Mouse (Mus musculus) ovary, postnatal 10 days (tissue): Measurements from ENCODE around the gene Lama2.
"Not testable (repeated sequence)": the region's sequence is repeated elsewhere in the genome, so short reads cannot be mapped to it uniquely, and the experiment has no call there.

Experiments used
- DNase-seq: peaks from one replicate; pipeline ENCODE4 v3.0.0; 2022; ENCODE audit warnings: low spot score

Lama2 gene

DNA sequence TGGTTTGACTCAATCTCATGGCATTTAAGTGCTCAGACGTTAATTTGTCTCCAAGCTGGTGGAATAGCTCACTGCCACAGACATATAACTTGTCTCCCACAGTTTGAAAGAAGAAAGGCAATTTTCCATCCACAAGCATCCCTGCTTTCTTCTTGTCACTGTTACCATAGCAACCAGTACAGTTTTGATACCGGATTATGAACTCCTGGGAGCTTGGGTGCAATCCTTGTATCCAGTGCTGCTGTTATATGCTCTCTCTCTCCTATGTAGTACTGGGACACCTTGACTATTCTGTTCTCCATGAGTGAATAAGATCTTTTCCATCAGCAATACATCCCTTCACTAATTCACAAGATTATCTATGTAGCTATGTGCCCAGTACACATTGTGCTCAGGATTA is 612.2 kb downstream of the Lama2 start:
- DNase-seq: no peak

DNA sequence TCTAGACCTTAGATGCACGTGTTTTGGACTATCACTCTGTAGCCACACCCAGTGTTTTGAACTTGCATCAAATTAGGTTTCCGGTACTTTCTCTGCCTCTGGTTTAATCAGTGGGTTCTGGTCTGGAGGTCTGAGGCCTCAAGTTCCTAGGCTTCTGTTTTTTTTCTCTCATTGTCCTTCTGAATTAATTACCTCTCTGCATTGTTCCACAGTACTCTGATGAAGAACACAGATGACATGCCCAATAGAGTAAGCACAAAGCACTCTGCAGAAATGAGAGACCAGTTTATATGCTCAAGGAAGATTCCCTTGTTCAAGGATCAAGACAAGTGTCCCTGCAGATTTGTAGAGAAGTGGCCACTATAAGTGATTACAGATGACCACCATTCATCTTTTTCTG is 613.8 kb downstream of the Lama2 start:
- DNase-seq: no peak

DNA sequence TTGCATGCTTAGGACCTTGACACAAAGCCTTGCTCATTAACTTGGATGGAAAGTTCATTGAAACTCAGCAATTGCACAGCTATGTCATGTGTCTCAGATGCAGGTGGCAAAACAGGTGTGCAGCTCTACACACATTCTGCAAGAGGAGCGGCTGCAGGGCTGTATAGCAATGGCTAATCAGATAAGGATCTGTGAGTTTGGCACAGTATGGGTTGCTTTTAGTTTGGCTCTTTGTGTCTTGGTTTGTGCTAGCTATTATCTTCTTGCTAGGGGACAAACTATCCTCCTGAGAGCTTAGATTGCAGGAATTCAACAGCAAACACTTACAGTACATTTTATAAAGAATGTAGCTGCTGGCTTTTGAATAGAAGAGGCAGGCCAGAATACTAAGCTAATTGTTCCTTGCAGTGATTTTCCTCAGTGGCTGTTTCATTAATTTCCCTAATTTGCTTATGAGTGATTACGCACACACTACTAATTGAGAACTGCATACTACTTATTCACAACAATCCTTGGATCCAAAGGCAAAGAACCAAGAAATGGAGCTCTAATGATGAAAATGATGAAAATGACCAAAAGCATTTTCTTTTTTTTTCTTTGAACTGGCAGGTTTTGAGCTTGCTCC is 617.9 kb downstream of the Lama2 start:
- no peak for DNase-seq

DNA sequence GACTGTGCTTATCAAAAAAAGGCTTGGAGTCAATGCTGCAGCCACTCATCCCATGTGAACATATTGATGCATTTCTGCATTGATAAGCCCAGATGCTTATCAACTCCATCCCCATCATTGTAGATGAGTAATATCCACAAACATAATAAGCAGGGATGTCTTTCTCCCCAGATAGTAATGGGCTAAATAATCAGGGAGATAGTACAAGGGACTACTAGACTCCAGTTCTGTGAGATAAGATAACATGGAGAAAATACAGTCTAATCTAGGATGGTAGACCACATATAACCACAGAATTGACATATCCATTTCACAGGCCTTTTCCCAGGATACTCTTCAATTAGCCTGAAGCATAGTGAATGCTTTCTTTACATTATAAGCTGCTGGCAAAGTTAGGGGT is 622.9 kb downstream of the Lama2 start:
- DNase-seq: no peak

DNA sequence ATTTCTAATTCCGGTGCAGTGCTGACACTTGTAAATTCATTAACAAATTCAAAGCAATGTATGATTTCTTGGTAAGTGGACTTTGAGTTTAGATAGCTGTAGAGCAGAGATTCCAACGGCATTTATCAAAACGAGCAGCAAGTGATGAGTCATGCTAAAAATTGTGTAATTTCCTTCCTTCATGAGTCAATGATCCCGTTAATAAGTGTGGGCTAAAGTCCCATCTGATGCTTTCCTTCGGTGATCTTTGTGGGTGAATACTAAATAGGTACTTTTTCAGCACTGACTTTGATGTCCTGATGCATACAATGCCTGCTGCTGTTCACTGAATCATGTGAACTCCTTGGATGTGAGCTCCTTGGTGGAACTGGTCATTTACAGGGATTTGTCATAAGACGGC is 623.6 kb downstream of the Lama2 start:
- no peak for DNase-seq

DNA sequence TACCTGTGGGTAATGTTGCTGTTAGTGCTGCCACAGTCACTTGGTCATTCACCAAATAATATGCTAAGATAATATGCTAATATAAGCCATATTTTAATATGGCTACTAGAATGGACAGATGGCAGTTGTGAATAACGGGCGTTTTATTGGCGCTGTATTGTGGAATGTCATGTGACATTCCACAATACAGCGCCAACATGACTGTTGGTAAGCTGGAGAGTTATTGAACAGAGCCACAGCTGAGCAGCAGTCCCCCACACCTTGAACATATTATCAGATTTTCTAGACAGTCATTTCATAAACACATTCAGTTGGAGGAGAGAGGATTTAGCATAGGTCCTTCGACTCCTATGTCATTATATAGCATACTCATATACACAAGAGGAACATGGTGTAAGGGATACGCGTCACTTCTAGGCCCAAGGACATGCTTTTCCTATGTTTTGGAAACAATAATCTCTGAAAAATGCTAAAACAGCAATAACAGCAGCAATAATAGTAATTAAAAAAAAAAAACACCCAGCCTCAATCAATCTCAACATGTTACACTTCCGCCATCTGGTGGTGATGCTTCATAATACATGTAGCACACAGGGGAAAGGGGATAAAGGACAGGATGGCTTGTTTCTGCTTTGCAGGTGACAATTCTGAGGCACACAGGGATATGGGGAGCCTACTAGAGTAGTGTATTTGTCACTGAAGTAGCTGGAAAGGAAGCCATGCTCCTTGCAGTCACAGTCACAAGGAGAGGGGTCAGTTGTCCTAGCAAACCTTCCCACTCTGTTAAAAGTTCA is 624.2 kb downstream of the Lama2 start:
- peak; percentile 7 for DNase-seq

DNA sequence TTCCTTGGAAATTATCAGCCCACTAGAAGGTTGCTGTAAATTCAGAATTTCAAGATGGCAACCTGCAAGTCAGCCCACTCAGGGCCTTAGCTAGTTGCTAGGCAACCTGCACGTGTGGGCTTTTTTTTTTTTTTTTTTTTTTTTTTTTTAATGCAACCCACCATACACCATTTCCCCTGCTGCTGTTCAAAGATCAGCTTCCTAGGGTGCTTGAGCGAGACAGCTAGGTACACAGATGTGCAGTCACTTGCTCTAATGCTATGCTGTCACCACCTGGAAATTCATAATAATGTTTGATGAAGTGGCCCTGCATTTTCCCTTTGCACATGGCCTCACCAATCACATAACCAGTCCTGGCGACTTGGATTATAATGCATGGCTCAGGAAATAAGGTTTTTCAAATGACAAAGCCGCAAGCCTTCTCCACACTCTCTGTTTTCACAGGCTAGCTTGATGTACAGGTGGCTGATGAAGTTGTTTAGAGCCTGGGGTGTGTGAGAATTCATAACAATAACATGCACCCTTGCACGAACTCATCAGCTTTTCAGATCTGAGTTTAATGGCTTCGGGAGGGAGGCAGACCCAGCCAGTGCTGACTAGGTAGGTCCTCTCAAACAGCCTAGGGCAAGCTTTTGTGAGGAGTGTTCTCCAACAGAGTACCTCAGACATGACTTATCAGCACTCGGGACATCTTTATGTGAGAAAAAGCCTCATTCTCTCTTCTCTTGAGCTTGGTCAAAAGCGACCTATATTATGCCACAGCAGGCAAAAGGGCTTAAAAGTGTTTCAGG is 625.4 kb downstream of the Lama2 start:
- no peak for DNase-seq

DNA sequence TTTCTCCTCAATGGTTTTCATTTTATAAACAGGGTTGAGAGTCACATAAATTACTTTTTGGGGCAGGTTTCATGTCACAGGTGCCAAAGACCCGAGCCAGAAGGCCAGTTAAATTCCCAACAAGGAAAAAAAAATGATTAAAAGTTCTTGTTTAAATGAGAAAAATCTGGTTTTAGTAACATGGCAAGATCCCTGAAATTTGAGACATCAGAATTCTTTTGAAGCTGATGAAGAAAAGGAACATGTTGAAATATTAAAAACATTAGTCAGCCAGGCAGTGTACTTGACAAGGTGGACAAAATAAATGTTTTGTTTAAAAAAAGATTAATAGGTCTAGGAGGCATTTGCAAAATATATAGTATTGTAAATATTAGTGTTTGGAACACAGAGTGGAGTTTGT is 634.1 kb downstream of the Lama2 start:
- no peak for DNase-seq

DNA sequence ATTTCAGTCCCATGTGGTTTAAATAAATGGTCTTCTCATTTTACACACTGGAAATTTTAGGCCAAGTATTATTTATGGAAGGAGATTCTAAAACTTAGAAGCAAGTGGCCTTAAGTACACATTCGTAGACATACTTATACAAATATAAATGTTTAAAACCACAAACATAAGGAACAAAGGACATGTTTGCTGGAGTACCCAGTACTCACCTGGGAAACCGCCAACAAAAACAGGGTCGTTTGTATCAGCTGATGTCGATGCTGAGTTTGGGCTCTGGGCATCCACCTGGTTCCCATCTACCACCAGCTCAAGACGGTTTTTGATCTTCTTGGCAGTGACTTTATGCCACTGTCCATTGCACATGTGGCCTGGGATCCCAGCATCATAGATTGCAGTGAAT is 635.5 kb downstream of the Lama2 start:
- DNase-seq: not testable (repeated sequence)

DNA sequence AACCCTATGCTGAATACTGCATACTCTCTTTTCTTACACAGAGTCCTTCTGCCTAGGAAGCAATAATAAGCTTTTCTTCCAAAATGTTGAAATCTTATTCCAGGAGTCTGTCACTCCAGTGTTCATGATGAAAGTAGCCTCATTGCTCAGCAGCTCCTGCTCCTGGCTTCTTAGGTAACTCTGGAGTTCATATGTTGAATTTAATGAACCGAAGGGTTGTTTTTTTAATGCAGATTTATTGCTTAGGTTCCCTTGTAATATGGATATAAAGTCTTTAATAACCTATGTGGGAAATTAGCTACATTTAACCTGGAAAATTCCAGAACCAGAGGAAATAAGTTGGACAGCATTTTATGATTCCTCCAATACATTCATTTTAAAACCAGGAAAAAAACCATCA is 636.0 kb downstream of the Lama2 start:
- DNase-seq: no peak

DNA sequence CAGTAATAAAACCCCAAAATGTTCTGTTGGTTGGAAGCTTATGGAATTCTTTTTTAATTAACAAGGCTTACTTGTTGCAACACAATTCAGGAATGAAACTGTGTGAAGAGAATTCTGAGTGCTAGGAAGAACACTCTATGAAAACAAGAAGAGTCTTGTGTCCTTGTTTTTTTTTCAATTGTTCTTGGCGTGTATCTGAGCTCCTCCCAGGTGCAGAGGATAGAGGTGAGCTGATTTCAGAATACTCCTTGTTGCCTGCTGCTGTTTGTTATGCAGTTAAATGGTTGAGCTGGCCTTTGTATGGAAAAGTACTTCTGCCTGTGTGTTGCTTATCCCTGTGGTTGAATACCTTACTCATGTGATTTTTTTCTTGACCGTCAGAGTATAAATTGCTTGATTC is 636.9 kb downstream of the Lama2 start:
- DNase-seq: no peak

DNA sequence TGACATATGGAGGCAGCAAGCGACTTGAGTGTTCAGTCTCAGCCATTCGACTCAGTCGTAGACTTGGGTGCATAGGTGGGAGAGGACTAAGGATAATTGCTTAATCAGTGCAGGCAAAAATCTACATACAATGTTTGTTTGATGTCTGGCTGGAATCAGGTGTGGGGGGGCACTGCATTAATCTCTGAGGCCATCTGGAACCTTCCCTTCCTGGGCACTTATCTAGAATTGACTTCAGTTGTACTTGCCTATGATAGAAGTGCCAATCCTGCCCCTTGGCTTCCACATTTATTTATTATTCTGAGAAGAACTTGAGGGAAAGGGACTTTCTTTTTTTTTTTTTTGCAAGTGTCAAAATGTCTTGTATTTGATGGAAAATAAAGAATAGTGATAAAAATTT is 644.2 kb downstream of the Lama2 start:
- no peak for DNase-seq

DNA sequence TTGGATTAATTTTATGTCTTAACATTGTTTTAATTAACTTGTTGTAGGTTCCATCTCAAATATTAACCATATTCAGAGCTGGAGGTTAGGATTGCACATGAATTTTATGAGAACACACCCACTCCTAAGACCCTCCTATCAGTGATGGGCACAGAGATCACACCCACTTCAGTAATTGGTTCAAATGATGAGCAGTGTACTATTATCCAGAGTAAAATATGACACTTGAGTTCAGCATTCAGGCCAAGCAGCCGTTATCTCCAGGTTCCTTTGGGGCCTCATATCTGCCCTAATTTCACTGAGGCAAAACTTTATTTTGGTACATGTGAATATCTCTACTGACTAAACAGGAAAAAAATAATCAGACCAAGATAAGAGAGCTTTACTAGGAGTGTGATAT is 645.3 kb downstream of the Lama2 start:
- DNase-seq: no peak

DNA sequence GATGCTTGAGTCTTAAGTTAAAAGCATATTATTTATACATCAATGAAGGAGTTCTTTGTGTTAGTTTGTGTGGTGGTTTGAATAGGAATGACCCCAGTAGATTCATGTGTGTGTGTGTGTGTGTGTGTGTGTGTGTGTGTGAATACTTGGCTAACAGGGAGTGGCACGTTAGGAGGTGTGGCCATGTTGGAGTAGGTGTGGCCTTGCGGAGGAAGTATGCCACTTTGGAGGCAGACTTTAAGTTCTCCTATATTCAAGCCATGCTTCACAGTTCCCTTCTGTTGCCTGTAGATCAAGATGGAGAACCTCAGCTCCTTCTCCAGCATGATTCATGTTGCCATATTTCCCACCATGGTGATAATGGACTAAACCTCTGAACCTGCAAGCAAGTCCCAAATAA is 646.0 kb downstream of the Lama2 start:
- no peak for DNase-seq

DNA sequence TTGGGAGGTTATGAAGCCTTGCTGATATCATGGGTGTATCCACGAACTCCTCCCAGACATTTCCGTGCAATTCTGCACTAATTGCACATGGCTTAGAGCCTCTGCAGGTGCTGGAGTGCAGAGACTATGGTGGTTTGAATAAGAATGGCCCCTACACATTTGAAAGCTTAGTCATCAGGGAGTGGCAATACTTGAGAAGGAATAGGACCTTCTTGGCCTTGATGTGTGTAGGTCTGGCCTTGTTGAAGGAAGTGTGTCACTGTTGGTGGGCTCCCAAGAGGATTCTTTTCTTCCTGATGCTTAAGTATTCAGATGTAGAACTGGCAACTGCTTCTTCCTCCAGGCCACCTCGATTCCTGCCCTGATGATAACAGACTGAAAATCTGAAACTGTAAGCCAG is 661.0 kb downstream of the Lama2 start:
- no peak for DNase-seq

DNA sequence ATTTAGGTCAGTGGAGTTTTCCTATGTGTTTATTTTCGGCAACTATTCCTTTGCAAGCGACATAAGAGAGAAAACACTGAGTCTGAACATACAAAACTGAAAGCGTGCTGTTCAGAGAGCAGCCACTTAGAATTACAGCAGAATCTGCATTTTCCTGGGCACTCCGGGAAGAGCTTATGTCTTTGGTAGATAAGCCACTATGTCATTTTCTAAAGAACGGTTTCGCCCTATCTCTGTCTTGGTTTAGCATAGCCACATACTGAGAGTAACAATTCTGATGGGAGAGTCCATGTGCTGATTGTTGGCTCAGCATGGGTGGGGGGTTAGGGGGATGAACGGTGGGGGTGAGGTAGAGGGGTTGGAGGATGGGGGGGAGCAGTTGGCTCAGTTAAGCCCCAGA is 669.1 kb downstream of the Lama2 start:
- DNase-seq: no peak

DNA sequence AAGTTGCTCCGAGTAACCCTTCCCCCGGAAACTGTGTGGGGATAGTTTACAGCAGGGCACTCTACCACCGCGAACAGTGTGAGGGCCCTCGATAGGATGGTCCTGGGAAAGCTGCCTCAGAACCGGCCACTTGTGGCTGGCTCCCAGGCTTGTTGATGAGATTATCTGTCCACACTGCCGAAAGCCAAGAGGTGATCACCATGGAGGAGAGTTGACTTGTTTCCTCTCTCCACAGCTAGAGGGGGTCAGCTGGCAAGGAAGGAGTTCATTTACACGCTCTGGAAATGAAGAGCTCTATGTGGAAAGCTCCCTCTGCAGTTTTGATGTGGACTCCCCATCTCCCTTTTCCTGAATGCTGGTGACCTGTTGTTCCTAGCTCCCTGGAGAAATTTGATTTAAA is 669.9 kb downstream of the Lama2 start:
- DNase-seq: no peak

DNA sequence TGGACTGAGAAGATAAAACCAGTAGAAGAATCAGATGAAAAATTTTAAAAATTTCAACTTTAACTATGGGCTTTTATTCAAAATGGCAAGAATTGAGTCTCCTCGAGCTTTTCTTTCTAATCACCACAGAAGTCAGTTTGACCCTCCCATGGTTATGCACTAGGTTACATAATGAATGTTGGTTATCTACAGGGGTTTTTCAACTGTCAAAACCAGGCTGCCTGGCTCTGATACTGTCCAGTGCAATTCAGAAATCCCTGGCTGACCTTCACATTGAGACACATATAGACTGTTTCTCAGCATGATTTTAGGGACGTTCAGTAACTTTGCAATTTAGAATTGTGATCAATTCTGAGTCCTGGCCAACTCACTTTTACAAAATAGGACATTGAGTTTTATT is 671.2 kb downstream of the Lama2 start:
- DNase-seq: no peak

DNA sequence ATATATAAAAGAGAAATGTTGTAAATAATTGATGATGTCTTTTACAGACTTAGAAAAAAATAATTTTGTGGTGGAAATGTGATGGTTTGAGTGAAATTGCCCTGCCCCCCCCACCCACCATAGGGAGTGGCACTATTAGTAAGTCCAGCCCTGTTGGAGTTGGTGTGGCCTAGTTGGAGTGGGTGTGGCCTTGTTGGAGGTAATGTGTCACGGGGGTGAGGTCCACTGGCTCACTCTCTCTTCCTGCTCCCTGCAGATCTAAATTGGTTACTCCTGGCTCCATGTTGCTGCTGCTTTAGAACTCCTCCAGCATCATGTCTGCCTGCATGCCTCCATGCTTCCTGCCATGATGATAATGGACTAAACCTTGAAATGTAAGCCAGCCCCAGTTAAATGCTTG is 680.0 kb downstream of the Lama2 start:
- DNase-seq: no peak

DNA sequence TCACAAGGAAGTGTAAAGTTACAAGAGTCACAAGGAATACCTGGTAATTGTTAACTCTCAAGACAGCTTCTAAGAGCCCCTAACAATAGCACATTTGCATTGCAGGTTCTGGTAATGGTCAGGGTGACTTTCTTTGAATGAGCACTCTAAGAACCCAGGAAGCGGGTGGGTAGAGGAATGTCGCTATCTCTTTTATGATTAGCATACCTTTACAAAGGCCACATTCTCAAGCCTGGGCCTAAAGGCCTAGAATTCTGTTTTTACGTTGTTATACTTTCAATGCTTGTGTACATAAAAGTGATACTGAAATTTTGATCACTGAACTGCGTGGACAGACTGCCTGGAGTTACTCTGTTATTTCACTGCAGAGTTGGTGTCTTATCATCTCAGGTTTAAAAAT is 681.1 kb downstream of the Lama2 start:
- DNase-seq: not testable (repeated sequence)

DNA sequence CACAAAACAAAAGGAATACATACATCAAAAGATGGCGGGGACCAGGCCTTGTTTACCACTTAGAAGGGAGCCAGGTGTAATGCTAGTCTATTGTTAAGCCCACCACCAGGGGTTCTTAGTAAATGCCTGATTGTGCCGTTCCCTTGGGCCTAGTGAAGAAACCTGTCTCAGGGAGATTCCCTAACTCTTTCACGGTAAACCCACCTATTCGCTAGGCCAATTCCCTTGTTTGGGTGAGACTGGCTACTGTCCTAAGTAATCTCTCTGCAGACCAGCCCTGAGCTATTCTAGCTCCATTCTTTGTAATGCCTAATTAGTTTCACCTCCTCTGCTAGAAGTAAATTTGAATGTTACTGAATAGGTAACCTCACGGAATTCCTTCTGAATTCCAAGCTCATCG is 683.5 kb downstream of the Lama2 start:
- DNase-seq: not testable (repeated sequence)
